Mouse (Mus musculus) liver, postnatal 0 days (tissue): ENCODE measurements around the gene Rer1. TPM values are rescaled to one million over a fixed set of nuclear protein-coding genes. Genes with fewer than 3 reads are reported as not detected.

Source experiments
- ATAC-seq: fragments of 200-750 bp; cut with Nextera tagmentation; 2 replicates; pipeline ENCODE4 v1.8.0; 2017; ENCODE audit warnings: mild to moderate bottlenecking, moderate library complexity
- DNase-seq: peaks from one replicate; pipeline ENCODE4 v3.0.0-alpha.2; 2016
- H3K27ac ChIP-seq: fragments of 300-500 bp; sonication (generic); 2 replicates; pipeline ENCODE4 v1.5.1; 2014; ENCODE audit warnings: antibody characterized with exemption, moderate library complexity, mild to moderate bottlenecking, low read depth
- H3K27me3 ChIP-seq: fragments of 300-500 bp; sonication (generic); 2 replicates; pipeline ENCODE4 v1.6.1; 2014; ENCODE audit warnings: low read length, control low read depth, mixed read lengths; ENCODE audit not compliant: insufficient read depth
- H3K36me3 ChIP-seq: fragments of 300-500 bp; sonication (generic); replicated peaks from 2 replicates; pipeline ENCODE4 v1.6.1; 2014; ENCODE audit warnings: mild to moderate bottlenecking, control low read depth, low read length, moderate library complexity, mixed read lengths; ENCODE audit not compliant: insufficient read depth
- H3K4me1 ChIP-seq: fragments of 300-500 bp; sonication (generic); 2 replicates; pipeline ENCODE4 v1.6.1; 2014; ENCODE audit warnings: antibody characterized with exemption, mild to moderate bottlenecking, control low read depth; ENCODE audit not compliant: insufficient read depth
- H3K4me2 ChIP-seq: fragments of 300-500 bp; sonication (generic); 2 replicates; pipeline ENCODE4 v1.6.1; 2014; ENCODE audit warnings: low read depth, mild to moderate bottlenecking, low read length, moderate library complexity, mixed read lengths
- H3K4me3 ChIP-seq: fragments of 300-500 bp; sonication (generic); 2 replicates; pipeline ENCODE4 v1.5.1; 2014; ENCODE audit warnings: low read depth, low read length
- H3K9ac ChIP-seq: fragments of 300-500 bp; sonication (generic); replicated peaks from 2 replicates; pipeline ENCODE4 v1.6.1; 2014; ENCODE audit warnings: mild to moderate bottlenecking, moderate library complexity
- H3K9me3 ChIP-seq: fragments of 300-500 bp; sonication (generic); 2 replicates; pipeline ENCODE4 v1.6.1; 2016; ENCODE audit warnings: mild to moderate bottlenecking, control low read depth, low read length, mixed read lengths
- CTCF ChIP-seq: sonication (generic); IDR thresholded peaks from 2 replicates; pipeline ENCODE4 v1.5.1; 2016; ENCODE audit warnings: antibody characterized with exemption, low read depth
- EP300 ChIP-seq: IDR thresholded peaks from 2 replicates; pipeline ENCODE4 v1.6.1; 2016; ENCODE audit warnings: antibody characterized with exemption, low read depth, mild to moderate bottlenecking
- WGBS: fragments of 180-500 bp; shearing (Covaris S2); extraction: QIAGEN DNeasy Blood & Tissue Kit; methylation state at CpG from one replicate; pipeline ENCODE4 v1.1.7; 2014; ENCODE audit not compliant: insufficient replicate concordance; 5-methylcytosine and 5-hydroxymethylcytosine counted together
- polyA plus RNA-seq: library from polyadenylated mRNA; unstranded; fragments of >200 nt; fragmentation: Nextera tagmentation; extraction: Ambion mirVana; gene quantifications from 2 replicates; pipeline ENCODE4 v1.2.1, GENCODE M21; 2015

The Rer1 gene
- polyA plus RNA-seq, 1 experiment from 2014 or later = 111 TPM

GRCm38 (mm10) chr4:155122444-155123040, 36.4 kb upstream of the Rer1 start:
- no peaks in the 10 kb centered on the region for H3K9me3 ChIP-seq
- DNase-seq (no peak), ATAC-seq (no peak)
- H3K4me2 ChIP-seq = no peak overlapping the region
- no peak overlapping the region for H3K27ac ChIP-seq
- H3K4me3 ChIP-seq = no peak overlapping the region
- no peak overlapping the region for H3K9ac ChIP-seq
- no peaks in the 10 kb centered on the region for H3K27me3 ChIP-seq
- peaks cover 47% of the 10 kb centered on the region for H3K4me1 ChIP-seq
- TF ChIP-seq CTCF (no peak), EP300 (no peak)
- 57% methylated on average over 16 of the region's 16 CpGs for WGBS
- no peaks in the 10 kb centered on the region for H3K36me3 ChIP-seq

- Histone ChIP-seq H3K27me3 (no peaks in the 10 kb centered on the region), H3K4me2 (no peak overlapping the region), H3K9me3 (no peaks in the 10 kb centered on the region), H3K4me1 (peaks cover 52% of the 10 kb centered on the region), H3K4me3 (no peak overlapping the region), H3K36me3 (no peaks in the 10 kb centered on the region), H3K9ac (no peak overlapping the region), H3K27ac (no peak overlapping the region)
- no peak for ATAC-seq
- no peak for TF ChIP-seq EP300
- no peak for DNase-seq
- 62% methylated on average over 6 of the region's 6 CpGs for WGBS
These were observed 35.8 kb upstream of the Rer1 start for GRCm38 (mm10) chr4:155121915-155122443.

DNA sequence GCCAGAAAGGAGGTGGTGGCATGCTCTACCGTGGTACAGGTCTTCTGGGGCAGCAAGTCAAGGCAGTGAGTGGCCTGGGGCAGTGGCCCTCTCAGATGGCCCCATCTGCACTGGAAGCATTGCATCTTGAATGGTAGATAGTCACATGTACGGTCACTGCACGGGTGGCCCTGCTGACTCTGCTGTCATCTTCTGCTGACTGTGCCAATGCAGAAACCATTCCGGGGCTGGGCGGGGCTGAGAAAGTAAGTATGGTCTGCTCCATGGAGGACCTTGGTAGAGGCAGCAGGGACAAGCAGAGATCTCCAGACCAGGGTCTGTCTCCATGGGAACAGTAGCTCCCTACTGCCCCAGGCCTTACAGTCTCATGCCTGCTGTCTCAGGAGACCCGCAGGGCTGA, 35.0 kb upstream of the Rer1 start:
- H3K9me3 ChIP-seq = no peaks in the 10 kb centered on the region
- 0 out of 2 replicates have a peak overlapping the region, but pooled peaks have one; percentile 16 for H3K9ac ChIP-seq
- H3K4me3 ChIP-seq = no peak overlapping the region
- H3K27me3 ChIP-seq = no peaks in the 10 kb centered on the region
- ATAC-seq = no peak
- no peak for DNase-seq
- 69% methylated on average over 6 of the region's 6 CpGs for WGBS
- TF ChIP-seq EP300 (no peak), CTCF (no peak)
- peaks cover 52% of the 10 kb centered on the region for H3K4me1 ChIP-seq
- H3K36me3 ChIP-seq = no peaks in the 10 kb centered on the region
- H3K4me2 ChIP-seq = 0 out of 2 replicates have a peak overlapping the region, but pooled peaks have one; percentile 6
- peak overlapping the region; percentile 68 for H3K27ac ChIP-seq

DNA sequence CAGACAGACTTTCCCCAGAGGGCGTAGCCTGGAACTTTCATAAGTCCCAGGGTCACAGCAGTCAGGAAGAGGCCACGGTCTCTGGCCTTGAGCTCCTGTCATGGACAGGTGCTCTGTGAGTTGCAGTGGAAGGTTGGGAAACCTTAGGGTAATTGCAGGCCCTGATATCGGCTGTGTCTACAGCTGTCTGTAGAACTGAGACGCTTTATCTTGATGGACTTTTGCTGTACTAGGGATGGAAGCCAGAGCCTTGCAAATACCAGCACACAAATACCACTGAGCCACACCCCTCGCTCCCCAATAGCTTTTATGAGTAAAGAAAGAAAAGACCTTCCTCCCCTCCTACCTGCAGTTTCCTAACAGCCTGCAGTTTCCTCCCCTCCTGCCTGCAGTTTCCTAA, 34.4 kb upstream of the Rer1 start:
- Histone ChIP-seq H3K9me3 (no peaks in the 10 kb centered on the region), H3K4me3 (no peak overlapping the region), H3K9ac (no peak overlapping the region), H3K27ac (peak overlapping the region; percentile 68), H3K4me1 (peaks cover 50% of the 10 kb centered on the region), H3K36me3 (no peaks in the 10 kb centered on the region), H3K27me3 (no peaks in the 10 kb centered on the region), H3K4me2 (no peak overlapping the region)
- 26% methylated on average over 5 of the region's 5 CpGs for WGBS
- peak; percentile 88 for ATAC-seq
- 0 out of 2 replicates have a peak, but pooled peaks have one; percentile 16 for TF ChIP-seq EP300
- no peak for TF ChIP-seq CTCF
- peak; percentile 46 for DNase-seq

DNA sequence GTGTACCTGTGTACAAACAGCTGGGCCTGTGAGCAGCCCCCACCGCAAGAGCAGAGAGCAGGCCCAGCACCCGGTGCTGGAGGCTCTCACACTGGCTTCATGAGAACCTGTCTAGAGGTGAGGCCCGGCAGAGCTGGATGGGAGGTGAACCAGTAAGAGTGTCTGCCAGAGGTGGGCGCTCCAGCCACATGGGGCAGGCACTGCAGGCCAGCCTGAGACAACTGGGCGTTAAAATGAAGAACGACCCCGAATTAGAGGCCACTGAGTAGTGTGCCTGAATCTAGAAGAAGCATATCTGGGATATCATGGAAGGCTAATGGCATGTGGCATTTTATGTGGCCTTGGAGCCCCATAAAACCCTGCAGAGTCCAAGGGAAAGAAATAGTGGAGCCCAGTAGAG, 33.9 kb upstream of the Rer1 start:
- no peaks in the 10 kb centered on the region for H3K9me3 ChIP-seq
- H3K4me1 ChIP-seq = peaks cover 45% of the 10 kb centered on the region
- no peak overlapping the region for H3K9ac ChIP-seq
- ATAC-seq (peak; percentile 22; the same call in 1 of the 2 replicates), DNase-seq (no peak)
- WGBS = 63% methylated on average over 7 of the region's 7 CpGs
- H3K27me3 ChIP-seq = no peaks in the 10 kb centered on the region
- no peak overlapping the region for H3K4me3 ChIP-seq
- TF ChIP-seq EP300 = no peak
- peak; percentile 36 for TF ChIP-seq CTCF
- no peaks in the 10 kb centered on the region for H3K36me3 ChIP-seq
- H3K27ac ChIP-seq = peak overlapping the region; percentile 68
- H3K4me2 ChIP-seq = no peak overlapping the region

DNA sequence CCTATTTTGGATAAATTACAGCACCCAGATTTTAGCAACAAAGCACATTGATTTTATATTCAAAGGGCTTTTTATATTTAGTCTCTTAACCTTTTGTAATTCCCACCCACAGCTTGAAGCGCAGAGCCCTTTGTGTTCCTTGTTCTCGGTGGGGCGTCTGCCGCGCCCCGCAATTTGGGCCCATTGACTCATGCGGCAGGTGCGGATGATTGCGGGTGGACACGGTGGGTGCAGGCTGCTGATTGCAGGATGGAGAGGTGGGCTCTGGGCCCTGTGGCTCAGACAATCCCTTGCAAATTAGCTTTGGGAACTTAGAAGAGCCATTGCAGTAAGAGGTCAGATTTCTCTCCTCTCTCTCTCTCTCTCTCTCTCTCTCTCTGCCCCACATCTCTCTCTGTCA, 32.1 kb upstream of the Rer1 start:
- H3K27ac ChIP-seq = no peak overlapping the region
- no peak overlapping the region for H3K4me3 ChIP-seq
- H3K27me3 ChIP-seq = no peaks in the 10 kb centered on the region
- ATAC-seq (no peak), DNase-seq (no peak)
- no peak overlapping the region for H3K4me2 ChIP-seq
- H3K9ac ChIP-seq = no peak overlapping the region
- H3K4me1 ChIP-seq = peaks cover 44% of the 10 kb centered on the region
- 88% methylated on average over 10 of the region's 10 CpGs for WGBS
- H3K9me3 ChIP-seq = no peaks in the 10 kb centered on the region
- TF ChIP-seq CTCF = no peak
- TF ChIP-seq EP300 = no peak
- H3K36me3 ChIP-seq = no peaks in the 10 kb centered on the region
